Mouse (Mus musculus): ENCODE results near the gene 4930402H24Rik. TPM values are rescaled to one million over a fixed set of nuclear protein-coding genes. Genes with fewer than 3 reads are reported as not detected.

Gene 4930402H24Rik
- total RNA-seq, 2 experiments from 2014 or later, result 77.6 to 89.3 TPM

DNA sequence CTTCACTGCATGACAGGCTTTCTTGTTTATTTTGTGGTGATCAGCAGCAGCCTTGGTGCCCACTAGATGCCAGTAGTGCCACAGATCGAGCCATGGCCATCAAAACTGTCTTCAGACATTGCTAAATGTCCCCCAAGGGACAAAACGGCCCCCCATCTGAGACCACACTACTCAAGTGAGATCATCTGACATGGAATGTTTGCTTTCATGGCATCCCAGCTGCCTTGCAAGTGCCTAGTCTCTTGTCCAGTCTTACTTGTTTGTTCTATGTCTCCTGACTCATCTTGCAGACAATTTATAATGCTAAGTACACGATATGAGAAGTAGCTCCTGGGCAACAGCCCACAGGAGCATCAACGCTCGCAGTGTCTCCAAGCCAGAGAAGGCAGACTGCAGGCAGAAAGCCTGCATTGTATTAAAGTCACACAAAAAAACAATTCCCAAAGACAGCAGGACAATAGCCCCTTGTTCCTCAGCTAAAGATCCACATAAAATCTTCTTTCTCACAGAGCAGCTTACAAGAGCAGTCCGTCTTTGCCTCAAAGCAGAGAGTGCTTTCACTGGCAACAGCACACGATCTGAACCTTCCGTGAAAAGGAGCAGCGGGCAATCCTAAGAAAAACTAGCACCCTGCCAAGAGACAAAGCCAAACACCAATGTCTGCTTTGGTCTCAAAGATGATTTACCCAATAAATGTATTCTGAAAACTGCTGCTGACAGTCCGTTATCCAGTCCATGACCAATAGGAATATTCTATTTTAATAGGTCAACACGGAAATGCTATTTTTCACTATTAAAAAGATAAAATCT lies 87.2 kb downstream of the 4930402H24Rik start:
- peak in 1 of 2 experiments; percentile 40 for DNase-seq (ENCODE audit: low spot score in 2 of 2)
- peak overlapping the region; percentile 87 for H3K27ac ChIP-seq
- H3K4me3 ChIP-seq, result no peak overlapping the region
- TF ChIP-seq CTCF (conservative IDR thresholded peaks at IDR 0.05), result peak; percentile 74

DNA sequence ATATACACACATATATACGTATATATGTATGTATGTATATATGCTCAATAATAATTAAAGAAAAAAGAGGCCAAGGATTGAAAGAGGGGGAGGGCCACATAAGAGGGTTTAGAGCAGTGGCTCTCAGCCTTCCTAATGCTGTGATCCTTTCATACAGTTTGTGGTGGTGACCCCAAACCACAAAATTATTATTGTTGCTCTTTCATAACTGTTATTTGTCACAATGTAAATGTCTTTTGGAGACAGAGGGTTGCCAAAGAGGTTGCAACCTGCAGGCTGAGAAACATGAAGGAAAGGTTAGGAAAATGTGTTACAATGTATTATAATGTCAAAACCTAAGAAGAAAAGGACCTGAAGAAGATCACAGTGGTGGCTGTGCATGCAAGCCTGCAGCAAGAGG lies 88.3 kb downstream of the 4930402H24Rik start:
- Histone ChIP-seq H3K4me3 (no peak overlapping the region), H3K27ac (peak overlapping the region; percentile 87)
- no peak for TF ChIP-seq CTCF (conservative IDR thresholded peaks at IDR 0.05)
- no peak for DNase-seq (ENCODE audit: low spot score in 2 of 2)

DNA sequence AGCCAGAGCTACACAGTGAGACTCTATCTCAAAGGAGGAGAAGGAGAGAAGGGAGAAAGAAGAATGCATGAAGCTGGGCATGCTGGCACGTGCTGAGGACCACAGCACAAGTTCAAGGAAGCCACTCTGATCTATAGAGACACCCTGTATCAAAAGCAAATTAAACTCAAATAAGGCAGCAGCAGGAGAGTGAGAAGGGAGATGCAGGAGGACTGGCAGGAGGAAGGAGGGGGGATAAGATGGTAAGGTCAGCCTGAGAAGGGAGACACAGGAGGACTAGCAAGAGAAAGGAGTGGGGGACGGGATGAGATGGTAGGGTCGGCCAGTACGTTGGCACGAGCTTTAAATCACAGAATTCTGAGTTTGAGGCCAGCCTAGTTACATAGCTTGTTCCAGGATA lies 90.0 kb downstream of the 4930402H24Rik start:
- H3K27ac ChIP-seq, result no peak overlapping the region
- H3K4me3 ChIP-seq, result no peak overlapping the region
- no peak for TF ChIP-seq CTCF (conservative IDR thresholded peaks at IDR 0.05)
- no peak for DNase-seq (ENCODE audit: low spot score in 2 of 2)

DNA sequence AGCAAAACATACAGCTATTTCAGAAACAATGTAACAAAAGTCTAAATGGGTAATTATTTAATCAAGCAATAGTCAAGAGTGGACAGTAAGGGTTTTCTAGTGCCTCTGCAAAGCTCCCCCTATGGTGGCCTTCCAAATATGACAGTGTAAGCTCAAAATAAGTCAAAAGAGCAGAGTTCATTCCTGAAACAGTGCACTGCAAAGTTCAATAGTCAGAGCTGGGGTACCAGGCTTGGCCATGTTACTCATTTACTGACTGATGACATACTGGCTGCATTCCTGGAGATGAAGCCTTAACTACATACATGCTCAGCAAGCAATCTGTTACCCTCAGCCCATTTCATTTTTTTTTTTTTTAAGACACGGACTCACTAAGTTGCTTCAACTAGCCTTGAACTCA lies 91.7 kb downstream of the 4930402H24Rik start:
- H3K4me3 ChIP-seq, result no peak overlapping the region
- H3K27ac ChIP-seq, result peak overlapping the region; percentile 25; the same call in 1 of the 2 replicates
- no peak for DNase-seq (ENCODE audit: low spot score in 2 of 2)
- TF ChIP-seq CTCF (conservative IDR thresholded peaks at IDR 0.05), result no peak

DNA sequence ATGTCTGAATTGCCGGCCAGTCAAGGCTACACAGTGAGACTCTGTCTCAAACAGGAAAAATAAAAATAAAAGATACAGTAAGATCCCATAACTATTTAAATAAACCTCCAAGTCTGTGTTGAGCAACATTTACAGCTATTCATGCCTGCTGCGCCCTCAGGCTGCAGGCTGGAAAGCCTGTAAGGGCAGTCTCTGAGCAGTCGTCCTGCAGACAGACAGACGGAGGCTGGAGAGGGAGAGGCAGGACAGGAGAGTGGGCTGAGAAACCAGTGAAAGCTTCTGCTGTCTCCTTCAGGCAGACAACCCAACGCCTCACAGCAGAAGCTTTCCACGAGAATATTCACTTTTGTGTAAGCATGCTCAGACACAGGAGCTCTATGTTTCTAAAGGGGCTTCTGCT lies 92.5 kb downstream of the 4930402H24Rik start:
- H3K27ac ChIP-seq, result peak overlapping the region; percentile 51; the same call in 1 of the 2 replicates
- TF ChIP-seq CTCF (conservative IDR thresholded peaks at IDR 0.05), result no peak
- DNase-seq (ENCODE audit: low spot score in 2 of 2), result no peak
- H3K4me3 ChIP-seq, result no peak overlapping the region

DNA sequence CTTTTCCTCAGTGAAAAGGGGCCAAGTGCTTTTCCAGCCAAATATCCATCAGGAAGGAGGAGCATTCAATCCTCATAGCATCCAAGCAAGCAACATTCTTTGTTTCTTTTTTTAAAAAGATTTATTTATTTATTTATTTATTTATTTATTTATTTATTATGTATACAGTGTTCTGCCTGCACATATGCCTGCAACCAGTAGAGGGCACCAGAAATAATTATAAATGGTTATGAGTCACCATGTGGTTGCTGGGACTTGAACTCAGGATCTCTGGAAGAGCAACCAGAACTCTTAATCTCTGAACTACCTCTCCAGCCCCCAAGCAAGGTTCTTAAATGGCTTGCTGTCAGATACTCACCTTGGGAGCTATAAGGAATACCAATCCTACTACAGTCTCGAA lies 93.7 kb downstream of the 4930402H24Rik start:
- Histone ChIP-seq H3K4me3 (no peak overlapping the region), H3K27ac (no peak overlapping the region)
- DNase-seq (ENCODE audit: low spot score in 2 of 2), result no peak
- TF ChIP-seq CTCF (conservative IDR thresholded peaks at IDR 0.05), result peak; percentile 67

DNA sequence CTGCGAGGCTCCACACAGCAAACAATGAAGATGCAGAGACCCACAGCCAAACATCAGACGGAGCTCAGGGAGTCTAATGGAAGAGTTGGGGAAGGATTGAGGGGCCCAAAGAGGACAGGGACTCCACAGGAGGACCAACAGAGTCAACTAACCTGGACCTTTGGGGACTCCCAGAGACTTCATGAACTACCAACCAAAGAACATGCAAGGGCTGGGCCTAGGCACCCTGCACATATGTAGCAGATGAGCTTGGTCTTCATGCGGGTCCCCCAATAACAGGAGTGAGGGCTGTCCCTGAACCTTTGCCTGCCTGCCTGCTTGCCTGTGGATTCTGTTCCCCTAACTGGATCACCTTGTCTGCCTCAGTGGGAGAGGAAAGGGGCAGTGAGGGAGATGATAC lies 101.1 kb downstream of the 4930402H24Rik start:
- Histone ChIP-seq H3K27ac (no peak overlapping the region), H3K4me3 (no peak overlapping the region)
- no peak for DNase-seq (ENCODE audit: low spot score in 2 of 2)
- TF ChIP-seq CTCF (conservative IDR thresholded peaks at IDR 0.05), result no peak

DNA sequence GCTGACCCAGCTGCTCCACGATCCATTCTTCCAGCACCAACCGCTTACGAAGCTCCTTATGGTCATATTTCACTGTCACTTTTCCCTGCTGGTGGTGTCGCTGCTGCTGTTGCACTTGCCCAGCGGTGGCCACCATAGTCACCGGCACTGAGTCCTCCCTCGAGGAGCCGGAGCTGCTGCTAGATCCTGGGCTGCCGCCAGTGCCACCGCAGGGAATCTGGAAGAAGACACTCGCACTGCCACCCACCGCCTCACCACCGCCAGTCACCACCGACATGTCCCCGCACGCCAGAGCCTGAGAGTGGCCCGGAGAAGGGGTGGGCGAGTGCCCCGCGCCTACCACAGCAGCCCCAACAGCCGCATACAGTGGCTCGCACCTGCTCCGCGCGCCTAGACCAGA lies 102.5 kb downstream of the 4930402H24Rik start:
- H3K4me3 ChIP-seq, result no peak overlapping the region
- TF ChIP-seq CTCF (conservative IDR thresholded peaks at IDR 0.05), result no peak
- H3K27ac ChIP-seq, result no peak overlapping the region
- DNase-seq (ENCODE audit: low spot score in 2 of 2), result peak in 1 of 2 experiments; percentile 10

DNA sequence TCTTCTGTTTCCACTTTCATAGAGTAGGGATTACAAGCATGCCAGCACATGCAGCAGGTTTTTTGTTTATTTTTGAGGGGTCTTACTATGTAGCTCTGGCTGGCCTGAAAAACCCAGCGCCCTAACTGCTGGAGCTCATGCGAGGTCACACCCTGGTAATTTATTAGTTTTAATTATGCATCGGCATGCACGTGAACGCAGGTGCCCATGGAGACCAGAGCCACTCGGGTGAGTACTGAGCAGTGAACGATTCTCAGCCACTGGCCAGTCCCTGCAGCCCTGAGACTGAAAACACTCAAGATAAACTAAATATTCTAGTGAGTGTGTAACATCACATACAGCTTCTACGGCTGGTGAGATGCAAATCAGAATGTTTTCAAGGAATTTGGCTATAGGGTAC lies 110.5 kb downstream of the 4930402H24Rik start:
- no peak overlapping the region for H3K4me3 ChIP-seq
- no peak for DNase-seq (ENCODE audit: low spot score in 2 of 2)
- H3K27ac ChIP-seq, result no peak overlapping the region
- TF ChIP-seq CTCF (conservative IDR thresholded peaks at IDR 0.05), result no peak

DNA sequence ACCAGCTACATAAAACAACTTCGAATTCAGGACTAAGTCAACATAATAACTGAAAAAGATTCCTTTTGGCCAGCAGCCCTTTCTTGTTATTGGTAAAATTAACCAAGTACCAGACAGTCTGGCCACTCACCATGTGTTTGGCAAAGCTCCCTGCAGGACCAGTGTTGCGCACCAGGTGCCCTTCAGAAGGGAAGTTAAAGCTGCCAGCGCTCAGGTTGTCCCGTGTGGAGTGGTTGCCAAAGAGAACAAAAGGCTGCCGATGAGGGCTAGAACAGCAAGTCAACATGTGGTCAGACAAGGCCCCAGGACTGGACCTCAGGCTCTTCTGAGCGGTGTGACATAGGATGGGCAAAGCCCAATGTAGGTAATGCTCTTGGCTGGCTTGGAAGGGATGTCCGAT lies 114.5 kb downstream of the 4930402H24Rik start:
- no peak for DNase-seq (ENCODE audit: low spot score in 2 of 2)
- TF ChIP-seq CTCF (conservative IDR thresholded peaks at IDR 0.05), result no peak
- Histone ChIP-seq H3K4me3 (no peak overlapping the region), H3K27ac (no peak overlapping the region)

DNA sequence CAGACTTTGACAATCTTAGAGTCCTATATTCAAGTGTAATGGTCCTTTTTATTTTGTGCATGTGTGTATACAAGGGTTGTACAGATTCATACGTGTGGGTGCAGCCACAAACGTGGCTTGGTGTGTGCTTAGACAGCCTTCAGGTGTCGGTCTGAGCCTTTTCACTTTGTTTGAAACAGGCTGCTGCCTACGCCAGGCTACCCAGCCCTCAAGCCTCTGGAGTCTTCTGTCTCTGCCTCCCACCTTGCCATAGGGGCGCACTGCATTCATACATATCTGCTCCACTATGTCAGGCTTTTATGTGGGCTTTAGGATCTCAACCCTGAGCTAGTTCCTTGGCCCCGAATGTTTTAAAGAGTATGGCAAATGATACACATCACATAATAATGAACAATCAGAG lies 116.6 kb downstream of the 4930402H24Rik start:
- H3K27ac ChIP-seq, result peak overlapping the region; percentile 32; the same call in 1 of the 2 replicates
- no peak overlapping the region for H3K4me3 ChIP-seq
- TF ChIP-seq CTCF (conservative IDR thresholded peaks at IDR 0.05), result no peak
- DNase-seq (ENCODE audit: low spot score in 2 of 2), result no peak

DNA sequence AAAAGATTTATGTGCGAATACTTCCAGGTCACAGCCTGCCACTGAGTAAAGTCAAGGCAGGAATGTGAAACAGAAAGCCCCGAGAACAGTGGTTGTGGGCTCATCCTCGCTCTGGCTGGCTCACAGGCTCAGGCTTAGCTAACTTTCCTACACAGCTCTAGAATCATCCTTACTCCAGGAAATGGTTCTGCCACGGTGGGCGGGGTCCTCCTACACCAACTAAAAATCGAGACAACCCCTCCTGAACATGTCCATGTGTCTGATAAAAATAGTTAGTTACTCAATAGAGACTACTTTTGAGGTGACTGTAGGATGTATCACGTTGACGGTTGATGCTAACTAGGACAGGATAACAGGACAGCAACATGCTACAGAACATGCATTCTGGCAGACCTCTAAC lies 117.2 kb downstream of the 4930402H24Rik start:
- Histone ChIP-seq H3K4me3 (no peak overlapping the region), H3K27ac (no peak overlapping the region)
- no peak for DNase-seq (ENCODE audit: low spot score in 2 of 2)
- TF ChIP-seq CTCF (conservative IDR thresholded peaks at IDR 0.05), result no peak

DNA sequence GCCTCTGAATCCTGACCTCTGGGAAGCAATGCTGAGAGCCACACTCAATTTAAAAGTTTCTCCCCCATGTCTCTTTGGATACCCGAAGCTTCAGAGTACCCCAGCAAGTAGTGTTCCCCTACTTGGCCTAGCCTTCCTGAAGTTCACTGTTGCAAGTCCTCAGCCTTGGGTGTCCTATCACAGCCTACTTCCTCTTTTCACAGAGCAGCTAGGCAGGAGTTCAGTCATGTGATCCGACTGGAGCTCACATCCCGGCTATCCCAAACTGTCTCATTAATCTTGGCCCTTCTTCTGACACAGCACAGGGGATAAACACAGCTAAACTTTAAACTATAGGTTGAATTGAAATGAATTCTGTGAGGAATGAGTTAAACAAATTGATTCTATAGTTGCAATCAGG lies 121.3 kb downstream of the 4930402H24Rik start:
- DNase-seq (ENCODE audit: low spot score in 2 of 2), result no peak
- H3K27ac ChIP-seq, result no peak overlapping the region
- no peak overlapping the region for H3K4me3 ChIP-seq
- no peak for TF ChIP-seq CTCF (conservative IDR thresholded peaks at IDR 0.05)

DNA sequence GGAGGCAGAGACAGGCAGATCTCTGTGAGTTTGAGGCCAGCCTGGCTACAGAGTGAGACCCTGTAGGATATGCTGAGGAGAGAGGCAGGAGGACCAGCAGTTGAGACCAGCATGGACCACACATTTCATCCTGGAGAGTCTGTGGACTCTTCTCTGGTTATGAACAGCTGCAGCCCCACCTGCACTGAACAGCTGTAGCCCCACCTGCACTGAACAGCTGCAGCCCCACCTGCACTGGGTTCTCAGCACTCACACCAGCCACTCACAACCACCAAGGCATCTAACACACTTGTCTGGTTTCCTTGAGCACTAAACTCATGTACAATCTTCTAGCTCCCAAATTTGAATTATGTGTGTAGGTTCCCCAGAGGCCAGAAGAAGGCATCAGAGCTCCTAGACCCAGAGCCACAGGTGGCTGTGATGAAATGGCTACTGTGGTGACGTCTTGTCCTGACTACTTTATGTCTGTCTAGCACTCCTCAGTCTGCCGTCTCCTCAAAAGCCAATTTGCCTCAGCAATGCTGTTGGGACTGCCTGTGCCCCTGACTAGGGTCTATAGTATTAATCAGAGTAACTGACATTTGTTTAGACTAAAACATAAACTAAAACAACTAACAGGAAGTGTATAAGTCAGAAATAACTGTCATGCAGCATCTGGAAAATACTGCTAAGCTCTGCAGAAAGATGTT lies 125.4 kb downstream of the 4930402H24Rik start:
- TF ChIP-seq CTCF (conservative IDR thresholded peaks at IDR 0.05), result no peak

More for the DNA sequence above, 125.4 kb downstream of the 4930402H24Rik start:
- H3K27ac ChIP-seq, result no peak overlapping the region
- no peak for DNase-seq (ENCODE audit: low spot score in 2 of 2)
- no peak overlapping the region for H3K4me3 ChIP-seq
